Mouse (Mus musculus) liver, embryonic 14.5 days (tissue): Measurements from ENCODE around the gene Sec14l1.

Source experiments
- CTCF ChIP-seq: IDR thresholded peaks from 2 replicates; pipeline ENCODE4 v1.5.1; 2016; ENCODE audit warnings: antibody characterized with exemption, low read depth, control low read depth
- EP300 ChIP-seq: IDR thresholded peaks from 2 replicates; pipeline ENCODE4 v1.6.1; 2016; ENCODE audit warnings: antibody characterized with exemption, low read depth

DNA sequence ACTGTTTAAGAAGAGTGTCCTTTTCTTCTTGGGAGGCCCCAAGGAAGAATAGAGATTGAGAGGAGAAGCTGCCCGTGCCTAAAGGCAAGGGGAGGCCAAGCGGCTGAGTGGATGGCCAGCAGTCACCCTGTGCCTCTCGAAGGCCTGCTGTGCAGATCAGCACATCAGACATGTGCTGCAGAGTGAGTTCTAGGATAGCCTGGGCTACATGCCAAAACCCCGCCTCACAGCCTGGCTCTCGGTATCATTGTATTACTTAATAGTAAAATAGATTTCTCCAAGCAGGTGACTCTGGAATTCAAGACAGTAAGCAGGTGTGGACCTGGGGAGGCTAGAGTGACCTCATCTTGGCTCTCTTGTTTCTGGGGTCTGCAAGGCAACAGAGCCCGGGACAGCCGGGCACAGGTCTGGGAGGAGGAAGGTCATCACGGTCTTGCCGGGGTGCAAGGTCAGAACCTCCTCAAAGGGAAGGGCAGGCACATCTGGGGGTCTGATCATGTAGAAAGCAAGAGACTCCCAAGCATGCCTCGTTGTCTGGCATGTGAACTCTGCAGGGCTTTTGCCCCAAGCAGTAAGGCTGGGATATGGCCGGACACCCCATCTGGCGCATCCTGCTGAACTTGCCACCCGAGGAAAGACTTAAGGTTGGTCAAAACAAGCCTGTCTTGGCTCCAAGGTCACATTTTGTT is 44.4 kb downstream of the Sec14l1 start:
- no peak for TF ChIP-seq EP300
- no peak for TF ChIP-seq CTCF
